Mouse (Mus musculus): Measurements from ENCODE around the gene Ube3b.

The Ube3b gene

DNA sequence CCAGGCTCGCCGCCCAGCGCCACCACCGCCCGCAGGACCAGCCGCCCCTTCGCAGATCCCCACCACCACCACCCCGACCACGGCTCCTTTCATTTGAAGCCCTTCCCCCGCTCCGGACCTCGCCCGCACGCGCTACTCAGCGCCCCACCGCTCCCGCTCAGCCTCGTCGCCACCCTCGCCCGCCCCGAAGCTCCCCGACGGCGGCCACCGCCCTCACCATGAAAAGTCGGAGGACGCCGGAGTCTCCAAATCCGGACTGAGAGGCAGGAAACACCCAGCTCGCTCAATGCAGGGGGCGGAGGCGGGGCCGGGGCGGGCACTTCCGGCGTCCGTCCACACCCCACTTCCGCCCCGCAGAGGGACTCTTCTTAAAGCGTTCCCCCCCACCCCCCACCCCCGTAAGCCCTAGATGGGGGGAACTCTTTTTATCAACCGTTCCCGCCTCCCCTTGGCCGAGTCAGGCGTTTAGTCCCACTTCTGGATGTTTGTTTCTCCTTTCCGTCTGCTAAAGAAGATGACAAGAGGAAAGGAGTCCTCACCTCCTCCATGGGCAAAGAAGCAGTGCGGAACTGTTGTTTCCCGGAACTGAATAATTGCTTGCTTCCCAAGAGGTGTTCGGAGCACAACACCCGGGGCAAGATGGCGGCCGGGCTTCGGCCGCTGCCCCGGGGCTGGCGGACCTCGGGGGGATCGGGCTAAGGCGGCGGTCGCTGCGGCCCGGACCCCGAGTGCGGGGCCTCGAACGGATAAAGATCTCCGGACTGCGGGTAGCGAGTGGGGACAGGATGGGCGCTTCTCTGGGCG is at the start of gene Ube3b, which contains the start of gene Kctd10:
TSS of gene Ube3b (plus strand) at position 399 of the 804 bp plus-strand sequence.
TSS of gene Kctd10 (minus strand) at position 300 of the 804 bp plus-strand sequence.
- peak; percentile 95 for DNase-seq (ENCODE audit: low read depth)

- DNase-seq (ENCODE audit: low read depth): no peak
These were observed 37.4 kb upstream of the Ube3b start for GRCm38 (mm10) chr5:114342996-114343395.

DNA sequence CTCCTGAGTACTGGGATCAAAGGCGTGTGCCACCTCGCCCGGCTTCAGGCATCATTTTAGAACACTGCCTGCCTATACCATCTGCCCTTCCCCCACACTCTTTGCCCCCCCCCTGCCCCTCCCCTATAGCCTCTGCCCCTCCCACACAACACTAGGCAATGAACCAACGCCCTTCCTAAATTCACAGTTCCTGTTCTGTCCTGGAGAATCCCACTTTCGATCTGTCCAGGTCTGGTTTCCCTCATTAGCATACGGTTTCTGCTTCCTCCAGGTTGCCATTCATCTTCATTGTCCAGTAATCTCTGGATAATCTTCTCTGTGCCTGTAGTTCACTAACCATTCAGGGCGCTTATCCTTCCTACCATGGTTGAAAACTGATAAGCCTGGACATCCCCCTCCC is 36.8 kb upstream of the Ube3b start:
- DNase-seq (ENCODE audit: low read depth): no peak

DNA sequence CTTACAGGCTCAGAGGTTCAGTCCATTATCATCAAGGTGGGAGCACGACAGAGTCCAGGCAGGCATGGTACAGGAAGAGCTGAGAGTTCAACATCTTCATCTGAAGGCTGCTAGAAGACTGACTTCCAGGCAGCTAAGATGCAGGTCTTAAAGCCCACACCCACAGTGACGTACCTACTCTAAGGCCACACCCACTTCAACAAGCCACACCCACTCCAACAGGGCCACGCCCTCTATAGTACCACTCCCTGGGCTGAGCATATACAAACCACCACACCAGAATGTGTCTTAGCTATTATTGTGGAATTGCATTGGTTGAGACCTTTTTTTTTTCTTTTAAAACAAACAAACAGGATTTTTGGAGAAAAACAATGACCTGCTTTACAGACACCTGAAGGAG is 34.9 kb upstream of the Ube3b start:
- peak; percentile 20 for DNase-seq (ENCODE audit: low read depth)

GRCm38 (mm10) chr5:114347005-114347404 is 33.4 kb upstream of the Ube3b start:
- no peak for DNase-seq (ENCODE audit: low read depth)

- DNase-seq (ENCODE audit: low read depth): no peak
These were observed 28.9 kb upstream of the Ube3b start for GRCm38 (mm10) chr5:114351490-114351889.

DNA sequence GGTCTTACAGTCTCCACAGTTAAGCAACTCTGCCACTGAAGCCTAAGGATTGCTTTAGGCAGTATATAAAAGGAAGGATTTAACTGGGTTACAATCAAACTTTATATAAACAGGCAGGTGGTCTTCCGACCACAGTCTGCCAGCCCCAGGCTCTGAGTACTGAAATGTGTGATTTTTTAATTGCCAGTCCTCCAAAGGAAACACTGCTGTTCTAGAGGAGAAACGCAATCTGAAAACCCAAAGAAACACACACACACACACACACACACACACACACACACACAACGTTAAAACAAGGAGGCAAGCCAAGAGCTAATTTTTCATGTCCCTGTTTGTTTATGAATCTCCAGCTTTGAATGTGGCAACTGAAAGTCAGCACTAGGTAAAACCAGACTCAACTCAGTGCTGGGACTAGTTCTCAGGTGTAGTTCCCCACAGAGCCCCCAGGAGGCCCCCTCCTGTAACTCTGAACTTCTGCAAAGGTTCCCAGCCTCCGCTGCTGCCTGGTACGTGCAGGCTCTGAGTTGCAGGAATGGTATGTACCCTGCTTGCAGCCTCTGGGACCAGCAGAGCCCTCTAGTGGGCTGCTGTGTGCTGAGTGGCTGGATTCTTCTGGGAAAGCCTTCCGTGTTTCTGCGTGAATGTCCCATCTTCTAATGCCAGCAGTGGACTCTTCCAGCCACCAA is 24.0 kb upstream of the Ube3b start:
- DNase-seq (ENCODE audit: low read depth): peak; percentile 96

DNA sequence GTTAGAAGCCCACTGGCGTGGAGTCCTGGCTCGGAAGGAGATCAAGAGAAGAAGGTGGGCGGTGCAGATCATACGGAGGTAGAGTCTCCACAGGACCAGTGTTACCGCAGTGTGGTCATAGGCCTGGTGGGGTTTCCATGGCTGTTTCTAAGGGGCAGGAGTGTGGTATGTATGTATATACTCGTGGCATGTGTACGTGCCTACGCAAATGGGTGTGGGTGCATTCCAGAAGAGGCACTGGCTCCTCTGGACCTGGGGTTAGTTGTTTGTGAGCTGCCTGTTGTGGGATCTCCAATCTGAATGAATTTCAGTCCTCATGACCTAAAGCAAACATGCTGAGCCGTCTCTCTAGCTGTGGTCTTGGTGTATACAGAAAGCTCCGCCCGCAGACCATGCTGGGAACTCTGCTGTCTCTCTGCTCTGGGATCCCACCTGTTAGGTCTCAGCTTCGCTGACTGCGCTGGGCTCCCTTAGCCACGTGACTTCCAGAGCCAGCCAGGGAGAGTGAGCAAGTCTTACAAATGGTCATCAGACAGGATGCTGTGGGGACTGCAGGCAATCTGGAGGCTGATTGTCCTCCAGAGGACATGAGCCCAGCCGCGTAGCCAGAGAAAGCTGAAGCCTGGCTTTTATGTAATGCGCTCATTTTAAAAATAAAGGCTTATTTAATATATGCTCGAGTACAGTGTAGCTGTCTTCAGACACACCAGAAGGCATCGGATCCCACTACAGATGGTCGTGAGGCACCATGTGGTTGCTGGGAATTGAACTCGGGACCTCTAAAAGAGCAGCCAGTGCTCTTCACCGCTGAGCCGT is 23.3 kb upstream of the Ube3b start:
- peak; percentile 88 for DNase-seq (ENCODE audit: low read depth)

DNA sequence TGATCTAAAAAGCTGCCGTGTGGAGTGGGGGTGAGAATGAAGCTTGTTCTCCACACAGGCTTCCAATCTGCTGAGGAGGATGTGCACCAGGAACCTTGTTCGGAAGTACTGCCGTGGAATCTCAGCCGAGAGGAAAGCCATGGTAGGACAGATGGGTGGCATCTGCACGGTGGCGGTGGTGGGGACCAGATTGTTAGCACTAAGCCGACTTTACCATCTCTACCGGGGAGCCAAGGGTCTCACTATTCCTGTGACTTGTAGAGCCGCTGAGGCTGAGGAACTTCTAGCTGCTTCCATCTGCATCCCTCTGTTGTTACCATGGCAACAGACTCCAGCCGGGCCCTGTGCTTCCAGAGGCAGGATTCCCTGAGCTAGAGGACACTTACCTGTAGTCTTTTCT is 21.6 kb upstream of the Ube3b start:
- no peak for DNase-seq (ENCODE audit: low read depth)

GRCm38 (mm10) chr5:114359586-114359985 is 20.8 kb upstream of the Ube3b start:
- DNase-seq (ENCODE audit: low read depth): no peak

GRCm38 (mm10) chr5:114360968-114361367 is 19.4 kb upstream of the Ube3b start:
- DNase-seq (ENCODE audit: low read depth): no peak

- DNase-seq (ENCODE audit: low read depth): no peak
These were observed 15.2 kb upstream of the Ube3b start for GRCm38 (mm10) chr5:114365043-114365752.

DNA sequence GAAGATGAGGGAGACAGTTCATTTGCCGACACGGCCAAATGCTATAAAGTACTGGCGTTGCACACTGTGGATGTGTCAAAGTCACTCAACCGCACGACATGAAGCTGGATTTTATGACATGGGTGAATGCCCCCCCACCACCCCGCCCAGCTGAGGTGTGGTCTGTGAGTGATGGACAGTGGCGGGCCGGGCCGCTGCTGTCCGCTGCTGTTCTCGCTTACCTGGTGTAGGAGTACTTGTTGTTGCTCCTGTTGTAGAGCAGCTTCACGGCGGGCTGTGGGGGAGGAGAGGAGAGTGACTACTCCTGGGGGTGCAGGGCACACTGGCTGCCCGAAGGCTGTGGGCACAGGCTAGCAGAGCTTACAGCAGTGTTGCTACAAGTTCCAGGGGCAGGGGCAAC is 12.3 kb upstream of the Ube3b start:
- DNase-seq (ENCODE audit: low read depth): no peak

GRCm38 (mm10) chr5:114368803-114369496 is 11.5 kb upstream of the Ube3b start:
- no peak for DNase-seq (ENCODE audit: low read depth)

DNA sequence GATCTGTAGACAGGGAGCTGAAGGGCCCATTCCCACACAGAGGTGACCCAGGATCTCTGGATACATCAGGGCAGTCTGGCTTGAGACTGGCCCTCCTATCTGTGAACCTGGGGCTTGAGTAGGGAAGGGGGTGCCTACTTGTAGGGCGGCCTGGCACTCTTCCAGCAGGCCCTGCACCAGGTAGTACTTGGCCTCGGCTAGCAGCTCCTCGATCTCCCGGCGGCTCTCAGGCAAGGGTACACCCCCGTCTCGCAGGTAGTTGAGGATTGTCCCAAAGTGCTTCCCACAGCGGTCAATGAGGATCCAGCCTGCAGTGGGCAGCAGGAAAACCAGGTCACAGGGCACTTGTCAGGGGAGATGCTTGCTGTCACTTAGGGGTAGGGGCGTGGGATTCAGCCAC is 10.5 kb upstream of the Ube3b start:
- peak; percentile 64 for DNase-seq (ENCODE audit: low read depth)

DNA sequence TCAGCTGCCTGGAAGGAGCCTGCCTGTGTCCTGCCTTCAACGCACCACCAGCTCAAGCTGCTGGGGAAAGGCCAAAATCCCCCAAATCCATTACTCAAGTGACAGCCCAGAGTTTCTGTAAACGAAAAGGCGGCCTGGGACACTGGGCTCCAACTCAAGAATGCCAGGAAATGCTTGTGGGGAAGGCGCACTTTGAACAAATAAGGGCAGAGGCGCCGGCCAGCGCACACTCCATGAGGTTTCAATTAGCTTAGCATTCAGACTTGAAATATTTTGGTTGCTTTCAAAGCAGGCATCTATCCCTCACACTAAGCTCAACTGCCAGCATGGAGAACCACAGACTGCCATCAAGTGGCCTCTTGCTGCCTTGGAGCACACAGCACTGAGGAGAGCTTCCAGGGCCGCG is 10.0 kb upstream of the Ube3b start:
- peak; percentile 98 for DNase-seq (ENCODE audit: low read depth)

- no peak for DNase-seq (ENCODE audit: low read depth)
These were observed 9.1 kb upstream of the Ube3b start for GRCm38 (mm10) chr5:114371331-114371730.

GRCm38 (mm10) chr5:114371731-114372473 is 8.5 kb upstream of the Ube3b start:
- peak; percentile 73 for DNase-seq (ENCODE audit: low read depth)

- DNase-seq (ENCODE audit: low read depth): peak; percentile 95
These were observed 7.8 kb upstream of the Ube3b start for GRCm38 (mm10) chr5:114372565-114372964.

- peak; percentile 62 for DNase-seq (ENCODE audit: low read depth)
These were observed 7.2 kb upstream of the Ube3b start for GRCm38 (mm10) chr5:114373174-114373573.

All from NIH3T3 (cell line).